Mouse (Mus musculus): ENCODE measurements around the gene Prps2. TPM values are rescaled to one million over a fixed set of nuclear protein-coding genes. Genes with fewer than 3 reads are reported as not detected.

Gene Prps2
- total RNA-seq (2021) (10 to 100 TPM; 12.5 to 13.6 TPM), polyA plus RNA-seq (2012; rRNA removed) (4.6 and 7.1 TPM in 2 replicates)
- long read RNA-seq, transcript Prps2-201 (7 exons, 3,699 nt): major isoform, 6 of 8 reads
- long read RNA-seq, partial matches to known transcripts: 0 of 8 reads
- long read RNA-seq, other reads (novel, unspliced or antisense): 2 of 8 reads

- Histone ChIP-seq H3K4me1 (ENCODE audit: control insufficient read depth, insufficient read depth, low read length) (no peaks in the 10 kb centered on the region), H3K79me2 (replicated peaks; ENCODE audit: control insufficient read depth, insufficient read depth, low read length) (no peaks in the 10 kb centered on the region), H3K4me3 (peak within 1 kb of the TSS; percentile 62), H3K9ac (ENCODE audit: low read depth, low read length) (peak within 1 kb of the TSS; percentile 85), H3K36me3 (ENCODE audit: control insufficient read depth, insufficient read depth, low read length) (no peaks in the 10 kb centered on the region), H3K27ac (peak within 1 kb of the TSS; percentile 51), H3K27me3 (ENCODE audit: control insufficient read depth, insufficient read depth, low read length) (no peaks in the 10 kb centered on the region)
- intact Hi-C loops (cut with DNase I): no loop called here
- 21% methylated on average over 46 of the region's 47 CpGs for WGBS
- peak; percentile 45 to 56 for DNase-seq
- TF ChIP-seq CTCF (IDR thresholded peaks at IDR 0.05) (no peak), EP300 (IDR thresholded peaks at IDR 0.05; ENCODE audit: insufficient read depth, low read depth, low read length) (no peak), POLR2A (IDR thresholded peaks at IDR 0.05; ENCODE audit: insufficient read depth, low read depth, low read length) (peak; percentile 51)
Observed at GRCm38 (mm10) chrX:167382047-167382853, at the start of gene Prps2. Gene Prps2 (minus strand): TSS chrX:167382749.

- Histone ChIP-seq H3K36me3 (ENCODE audit: control insufficient read depth, insufficient read depth, low read length) (no peaks in the 10 kb centered on the region), H3K9ac (ENCODE audit: low read depth, low read length) (no peak overlapping the region), H3K4me1 (ENCODE audit: control insufficient read depth, insufficient read depth, low read length) (no peaks in the 10 kb centered on the region), H3K79me2 (replicated peaks; ENCODE audit: control insufficient read depth, insufficient read depth, low read length) (no peaks in the 10 kb centered on the region), H3K27ac (no peak overlapping the region), H3K27me3 (ENCODE audit: control insufficient read depth, insufficient read depth, low read length) (no peaks in the 10 kb centered on the region), H3K4me3 (no peak overlapping the region)
- DNase-seq: no peak
- intact Hi-C loops (cut with DNase I): no loop called here
- no peak for TF ChIP-seq POLR2A (IDR thresholded peaks at IDR 0.05; ENCODE audit: insufficient read depth, low read depth, low read length)
- TF ChIP-seq CTCF (IDR thresholded peaks at IDR 0.05): no peak
- no peak for TF ChIP-seq EP300 (IDR thresholded peaks at IDR 0.05; ENCODE audit: insufficient read depth, low read depth, low read length)
- 35% methylated on average over 1 of the region's 1 CpGs for WGBS
Observed at GRCm38 (mm10) chrX:167417654-167418053, 35.1 kb upstream of the Prps2 start.

GRCm38 (mm10) chrX:167394940-167395339, 12.4 kb upstream of the Prps2 start:
- no peaks in the 10 kb centered on the region for H3K36me3 ChIP-seq (ENCODE audit: control insufficient read depth, insufficient read depth, low read length)
- TF ChIP-seq EP300 (IDR thresholded peaks at IDR 0.05; ENCODE audit: insufficient read depth, low read depth, low read length) (no peak), CTCF (IDR thresholded peaks at IDR 0.05) (no peak), POLR2A (IDR thresholded peaks at IDR 0.05; ENCODE audit: insufficient read depth, low read depth, low read length) (no peak)
- no peak overlapping the region for H3K9ac ChIP-seq (ENCODE audit: low read depth, low read length)
- no peak overlapping the region for H3K27ac ChIP-seq
- DNase-seq: no peak
- H3K27me3 ChIP-seq (ENCODE audit: control insufficient read depth, insufficient read depth, low read length): no peaks in the 10 kb centered on the region
- 58% methylated on average over 3 of the region's 3 CpGs for WGBS
- intact Hi-C loops (cut with DNase I): no loop called here
- H3K4me1 ChIP-seq (ENCODE audit: control insufficient read depth, insufficient read depth, low read length): no peaks in the 10 kb centered on the region
- H3K4me3 ChIP-seq: no peak overlapping the region
- H3K79me2 ChIP-seq (replicated peaks; ENCODE audit: control insufficient read depth, insufficient read depth, low read length): no peaks in the 10 kb centered on the region

GRCm38 (mm10) chrX:167386647-167387046, 4.1 kb upstream of the Prps2 start:
- H3K36me3 ChIP-seq (ENCODE audit: control insufficient read depth, insufficient read depth, low read length): no peaks in the 10 kb centered on the region
- no peak overlapping the region for H3K4me3 ChIP-seq
- H3K4me1 ChIP-seq (ENCODE audit: control insufficient read depth, insufficient read depth, low read length): no peaks in the 10 kb centered on the region
- H3K27ac ChIP-seq: no peak overlapping the region
- intact Hi-C loops (cut with DNase I): no loop called here
- no peak overlapping the region for H3K9ac ChIP-seq (ENCODE audit: low read depth, low read length)
- no peak for DNase-seq
- no peaks in the 10 kb centered on the region for H3K79me2 ChIP-seq (replicated peaks; ENCODE audit: control insufficient read depth, insufficient read depth, low read length)
- no peaks in the 10 kb centered on the region for H3K27me3 ChIP-seq (ENCODE audit: control insufficient read depth, insufficient read depth, low read length)
- TF ChIP-seq CTCF (IDR thresholded peaks at IDR 0.05) (no peak), POLR2A (IDR thresholded peaks at IDR 0.05; ENCODE audit: insufficient read depth, low read depth, low read length) (no peak), EP300 (IDR thresholded peaks at IDR 0.05; ENCODE audit: insufficient read depth, low read depth, low read length) (no peak)
- WGBS: 33% methylated on average over 1 of the region's 1 CpGs

GRCm38 (mm10) chrX:167382854-167383186, 271 bp upstream of the Prps2 start:
- intact Hi-C loops (cut with DNase I): no loop called here
- DNase-seq: no peak
- no peaks in the 10 kb centered on the region for H3K79me2 ChIP-seq (replicated peaks; ENCODE audit: control insufficient read depth, insufficient read depth, low read length)
- H3K4me3 ChIP-seq: peak overlapping the region; percentile 62
- no peaks in the 10 kb centered on the region for H3K4me1 ChIP-seq (ENCODE audit: control insufficient read depth, insufficient read depth, low read length)
- H3K9ac ChIP-seq (ENCODE audit: low read depth, low read length): peak overlapping the region; percentile 85; the same call in 1 of the 2 replicates
- H3K27ac ChIP-seq: no peak overlapping the region
- no peak for TF ChIP-seq EP300 (IDR thresholded peaks at IDR 0.05; ENCODE audit: insufficient read depth, low read depth, low read length)
- no peak for TF ChIP-seq POLR2A (IDR thresholded peaks at IDR 0.05; ENCODE audit: insufficient read depth, low read depth, low read length)
- no peak for TF ChIP-seq CTCF (IDR thresholded peaks at IDR 0.05)
- H3K27me3 ChIP-seq (ENCODE audit: control insufficient read depth, insufficient read depth, low read length): no peaks in the 10 kb centered on the region
- WGBS: 47% methylated on average over 7 of the region's 7 CpGs
- H3K36me3 ChIP-seq (ENCODE audit: control insufficient read depth, insufficient read depth, low read length): no peaks in the 10 kb centered on the region

- intact Hi-C loops (cut with DNase I): no loop called here
- 16% methylated on average over 18 of the region's 18 CpGs for WGBS
- peak overlapping the region; percentile 85 for H3K9ac ChIP-seq (ENCODE audit: low read depth, low read length)
- peak overlapping the region; percentile 62 for H3K4me3 ChIP-seq
- H3K4me1 ChIP-seq (ENCODE audit: control insufficient read depth, insufficient read depth, low read length): no peaks in the 10 kb centered on the region
- DNase-seq: peak; percentile 11 to 32
- no peaks in the 10 kb centered on the region for H3K36me3 ChIP-seq (ENCODE audit: control insufficient read depth, insufficient read depth, low read length)
- H3K27me3 ChIP-seq (ENCODE audit: control insufficient read depth, insufficient read depth, low read length): no peaks in the 10 kb centered on the region
- H3K79me2 ChIP-seq (replicated peaks; ENCODE audit: control insufficient read depth, insufficient read depth, low read length): no peaks in the 10 kb centered on the region
- no peak for TF ChIP-seq CTCF (IDR thresholded peaks at IDR 0.05)
- TF ChIP-seq EP300 (IDR thresholded peaks at IDR 0.05; ENCODE audit: insufficient read depth, low read depth, low read length): no peak
- no peak for TF ChIP-seq POLR2A (IDR thresholded peaks at IDR 0.05; ENCODE audit: insufficient read depth, low read depth, low read length)
- H3K27ac ChIP-seq: peak overlapping the region; percentile 51; the same call in 1 of the 2 replicates
Observed at GRCm38 (mm10) chrX:167381583-167382046, 934 bp downstream of the Prps2 start.
